Mouse (Mus musculus) cerebellum, postnatal 4 days (tissue): ENCODE measurements around the gene Map3k5.
"Not testable (repeated sequence)": the region's sequence is repeated elsewhere in the genome, so short reads cannot be mapped to it uniquely, and the experiment has no call there.

ENCODE experiments used
- DNase-seq, 2 experiments: peaks; one replicate each; pipeline ENCODE4 v3.0.0; 2022; ENCODE audit warnings: low spot score in 2 of 2, mixed read lengths in 1 of 2

Map3k5 gene

GRCm38 (mm10) chr10:19934384-19935294 is at the start of gene Map3k5:
Gene Map3k5 (plus strand): TSS chr10:19934472.
- peak; percentile 37 to 63 for DNase-seq

- no peak for DNase-seq
Measured at GRCm38 (mm10) chr10:19886249-19886648, 48.0 kb upstream of the Map3k5 start.

- no peak for DNase-seq
Measured at GRCm38 (mm10) chr10:19889908-19890307, 44.4 kb upstream of the Map3k5 start.

GRCm38 (mm10) chr10:19891686-19892085 is 42.6 kb upstream of the Map3k5 start:
- no peak for DNase-seq

GRCm38 (mm10) chr10:19893146-19893545 is 41.1 kb upstream of the Map3k5 start:
- DNase-seq: no peak

- DNase-seq: peak in 1 of 2 experiments; percentile 28
Measured at GRCm38 (mm10) chr10:19893976-19894375, 40.3 kb upstream of the Map3k5 start.

GRCm38 (mm10) chr10:19900191-19900590 is 34.1 kb upstream of the Map3k5 start:
- no peak for DNase-seq

- DNase-seq: no peak
Measured at GRCm38 (mm10) chr10:19901992-19902391, 32.3 kb upstream of the Map3k5 start.

GRCm38 (mm10) chr10:19904077-19904820 is 30.0 kb upstream of the Map3k5 start:
- no peak for DNase-seq

- peak; percentile 83 to 92 for DNase-seq
Measured at GRCm38 (mm10) chr10:19907246-19907804, 26.9 kb upstream of the Map3k5 start, which contains the start of gene Pex7. Gene Pex7 (minus strand): TSS chr10:19907689.

GRCm38 (mm10) chr10:19908076-19908475 is 26.2 kb upstream of the Map3k5 start:
- DNase-seq: no peak

GRCm38 (mm10) chr10:19910516-19910915 is 23.8 kb upstream of the Map3k5 start:
- no peak for DNase-seq

GRCm38 (mm10) chr10:19911583-19911982 is 22.7 kb upstream of the Map3k5 start:
- DNase-seq: no peak

- no peak for DNase-seq
Measured at GRCm38 (mm10) chr10:19913806-19914205, 20.5 kb upstream of the Map3k5 start.

GRCm38 (mm10) chr10:19915301-19915700 is 19.0 kb upstream of the Map3k5 start:
- DNase-seq: peak; percentile 37 to 55

- DNase-seq: peak; percentile 53 to 92
Measured at GRCm38 (mm10) chr10:19922410-19922809, 11.9 kb upstream of the Map3k5 start.

GRCm38 (mm10) chr10:19924256-19924655 is 10.0 kb upstream of the Map3k5 start:
- no peak for DNase-seq

- not testable (repeated sequence) for DNase-seq
Measured at GRCm38 (mm10) chr10:19926391-19926897, 7.8 kb upstream of the Map3k5 start.

- no peak for DNase-seq
Measured at GRCm38 (mm10) chr10:19928205-19928604, 6.1 kb upstream of the Map3k5 start.

- no peak for DNase-seq
Measured at GRCm38 (mm10) chr10:19932986-19933385, 1.3 kb upstream of the Map3k5 start.

GRCm38 (mm10) chr10:19933511-19934383 is 525 bp upstream of the Map3k5 start:
- DNase-seq: peak in 1 of 2 experiments; percentile 53
